Mouse (Mus musculus) liver, embryonic 14.5 days (tissue): Measurements from ENCODE around the gene Ush1g.

Source experiments
- CTCF ChIP-seq: IDR thresholded peaks from 2 replicates; pipeline ENCODE4 v1.5.1; 2016; ENCODE audit warnings: antibody characterized with exemption, low read depth, control low read depth
- EP300 ChIP-seq: IDR thresholded peaks from 2 replicates; pipeline ENCODE4 v1.6.1; 2016; ENCODE audit warnings: antibody characterized with exemption, low read depth

GRCm38 (mm10) chr11:115269330-115270066 is 52.3 kb downstream of the Ush1g start:
- no peak for TF ChIP-seq EP300
- no peak for TF ChIP-seq CTCF
